Mouse (Mus musculus) heart, embryonic 16.5 days (tissue): Measurements from ENCODE around the gene Il1r1. TPM values are rescaled to one million over a fixed set of nuclear protein-coding genes. Genes with fewer than 3 reads are reported as not detected.

Experiments used
- polyA plus RNA-seq: library from polyadenylated mRNA; unstranded; fragments of >200 nt; fragmentation: Nextera tagmentation; extraction: Ambion mirVana; gene quantifications from 2 replicates; pipeline ENCODE4 v1.2.1, GENCODE M21; 2015

Il1r1 gene
- polyA plus RNA-seq, 1 experiment from 2014 or later, result 8.1 TPM

Other genes starting within 250 kb of the Il1r1 start
- 1.1 and 2.2 TPM in 2 replicates for gene Il1r2, start 151.0 kb upstream of the Il1r1 start, polyA plus RNA-seq
- gene Il1rl2, start 99.5 kb downstream of the Il1r1 start, polyA plus RNA-seq, result 5.2 and 5.4 TPM in 2 replicates
- gene Il1rl1, start 204.5 kb downstream of the Il1r1 start, polyA plus RNA-seq, result 0.45 and 0.49 TPM in 2 replicates
- gene Il18r1, start 240.5 kb downstream of the Il1r1 start, polyA plus RNA-seq, result 0.54 and 1.2 TPM in 2 replicates